Mouse (Mus musculus) heart, embryonic 14.5 days (tissue): ENCODE measurements at regions not wholly inside any gene's neighbourhood (a gene's known extent, or its start where the extent isn't known, plus 50 kb on each side); places are given as distances from the start of the nearest gene placed in this dataset.

Experiments used
- ATAC-seq: fragments of 200-750 bp; cut with Nextera tagmentation; 2 replicates; pipeline ENCODE4 v1.8.0; 2017; ENCODE audit warnings: low read depth, moderate TSS enrichment; ENCODE audit not compliant: insufficient number of reproducible peaks, insufficient read depth, low FRiP score
- H3K27ac ChIP-seq, 2 experiments: fragments of 200-500 bp in 1 of 2; fragments of 300-500 bp in 1 of 2; sonication (generic) in 1 of 2; replicated peaks in 1 of 2; 2 replicates each; pipeline ENCODE4 v1.5.1; 2012 to 2014; ENCODE audit warnings: low read depth in 2 of 2, low read length in 2 of 2, control low read depth in 1 of 2, mild to moderate bottlenecking in 1 of 2, mixed read lengths in 1 of 2; ENCODE audit not compliant: control insufficient read depth in 1 of 2, insufficient read depth in 1 of 2
- H3K27me3 ChIP-seq: fragments of 300-500 bp; sonication (generic); 2 replicates; pipeline ENCODE4 v1.6.1; 2014; ENCODE audit warnings: mild to moderate bottlenecking, low read length, control low read depth; ENCODE audit not compliant: control insufficient read depth, insufficient read depth
- H3K36me3 ChIP-seq: fragments of 300-500 bp; sonication (generic); 2 replicates; pipeline ENCODE4 v1.6.1; 2014; ENCODE audit warnings: mild to moderate bottlenecking, control low read depth, low read length, mixed read lengths; ENCODE audit not compliant: control insufficient read depth, insufficient read depth
- H3K4me1 ChIP-seq, 2 experiments: fragments of 200-500 bp in 1 of 2; fragments of 300-500 bp in 1 of 2; sonication (generic) in 1 of 2; 2 replicates each; pipeline ENCODE4 v1.6.1; 2012 to 2014; ENCODE audit warnings: low read length in 2 of 2, control low read depth in 1 of 2, mixed read lengths in 1 of 2; ENCODE audit not compliant: control insufficient read depth in 2 of 2, insufficient read depth in 2 of 2
- H3K4me2 ChIP-seq: fragments of 300-500 bp; sonication (generic); 2 replicates; pipeline ENCODE4 v1.6.1; 2014; ENCODE audit warnings: mild to moderate bottlenecking, low read length
- H3K4me3 ChIP-seq, 2 experiments: fragments of 200-500 bp in 1 of 2; fragments of 300-500 bp in 1 of 2; sonication (generic) in 1 of 2; 2 replicates each; pipeline ENCODE4 v1.5.1; 2012 to 2014; ENCODE audit warnings: low read length in 2 of 2, mild to moderate bottlenecking in 2 of 2, control low read depth in 1 of 2, low read depth in 1 of 2, moderate library complexity in 1 of 2; ENCODE audit not compliant: control insufficient read depth in 1 of 2, insufficient read depth in 1 of 2
- H3K9ac ChIP-seq: fragments of 300-500 bp; sonication (generic); 2 replicates; pipeline ENCODE4 v1.6.1; 2014; ENCODE audit warnings: mild to moderate bottlenecking, low read length
- H3K9me3 ChIP-seq: fragments of 300-500 bp; sonication (generic); 2 replicates; pipeline ENCODE4 v1.6.1; 2016; ENCODE audit warnings: low read length, control low read depth; ENCODE audit not compliant: control insufficient read depth
- WGBS: fragments of 180-500 bp; shearing (Covaris S2); extraction: QIAGEN DNeasy Blood & Tissue Kit; methylation state at CpG from one replicate; pipeline ENCODE4 v1.1.7; 2014; 5-methylcytosine and 5-hydroxymethylcytosine counted together

DNA sequence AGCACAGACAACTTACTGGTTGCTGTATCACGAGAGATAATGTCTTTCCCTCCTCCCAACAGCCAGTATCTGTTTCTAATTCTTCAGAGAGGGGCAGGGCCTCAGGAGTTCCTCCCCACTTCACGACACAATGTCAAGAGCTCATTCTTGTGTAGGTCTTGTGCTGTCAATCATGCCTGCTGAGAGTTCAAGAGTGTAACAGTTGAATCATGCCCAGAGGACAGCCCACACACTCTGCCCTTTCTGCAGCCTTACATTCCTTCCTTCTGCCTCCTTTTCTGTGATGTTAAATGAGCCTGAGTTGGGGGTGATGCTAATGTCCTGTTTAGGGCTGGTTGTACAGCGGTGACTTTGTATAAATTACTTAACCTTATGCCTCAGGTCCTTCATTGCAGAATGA is 82.7 kb upstream of the Ddhd1 start:
- no peak overlapping the region for H3K9ac ChIP-seq
- no peaks in the 10 kb centered on the region for H3K36me3 ChIP-seq
- H3K27me3 ChIP-seq = no peaks in the 10 kb centered on the region
- peaks cover 4 to 6% of the 10 kb centered on the region in 2 experiments; a peak in 3 of 4 replicates for H3K4me1 ChIP-seq
- no peak for ATAC-seq
- no peak overlapping the region for H3K4me3 ChIP-seq
- H3K27ac ChIP-seq = no peak overlapping the region
- WGBS = 30% methylated on average over 3 of the region's 3 CpGs
- no peaks in the 10 kb centered on the region for H3K9me3 ChIP-seq
- H3K4me2 ChIP-seq = no peak overlapping the region

GRCm38 (mm10) chr14:45746176-45746575 is 88.2 kb upstream of the Ddhd1 start:
- no peak overlapping the region for H3K27ac ChIP-seq
- H3K9me3 ChIP-seq = no peaks in the 10 kb centered on the region
- H3K4me2 ChIP-seq = no peak overlapping the region
- 82% methylated on average over 5 of the region's 5 CpGs for WGBS
- H3K36me3 ChIP-seq = no peaks in the 10 kb centered on the region
- H3K27me3 ChIP-seq = no peaks in the 10 kb centered on the region
- no peak overlapping the region for H3K4me3 ChIP-seq
- no peak overlapping the region for H3K9ac ChIP-seq
- no peak for ATAC-seq
- H3K4me1 ChIP-seq = no peaks in the 10 kb centered on the region

DNA sequence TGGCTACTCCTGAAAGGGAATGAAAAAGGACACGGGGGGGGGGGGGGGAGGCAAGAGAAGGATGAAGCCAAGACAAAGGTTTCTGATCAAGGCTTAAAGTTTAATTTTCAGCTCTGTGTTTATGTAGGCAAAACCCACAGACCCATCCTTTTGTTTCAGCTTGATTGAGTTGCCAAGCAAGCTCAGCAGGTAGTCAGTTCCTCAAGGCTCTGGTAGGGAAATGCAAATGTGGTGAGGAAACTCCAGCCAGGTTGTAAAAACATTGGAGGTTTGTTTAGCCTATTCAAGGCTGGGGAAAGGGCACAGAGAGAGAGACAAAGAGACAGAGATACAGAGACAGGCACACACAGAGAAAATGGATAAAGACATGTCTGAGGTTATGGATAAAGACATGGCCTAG is 99.4 kb upstream of the Ddhd1 start:
- ATAC-seq = no peak
- 13% methylated on average over 1 of the region's 1 CpGs for WGBS
- H3K27ac ChIP-seq = no peak overlapping the region
- H3K9ac ChIP-seq = no peak overlapping the region
- H3K4me2 ChIP-seq = no peak overlapping the region
- no peaks in the 10 kb centered on the region for H3K27me3 ChIP-seq
- H3K36me3 ChIP-seq = no peaks in the 10 kb centered on the region
- H3K4me1 ChIP-seq = no peaks in the 10 kb centered on the region
- H3K4me3 ChIP-seq = no peak overlapping the region
- H3K9me3 ChIP-seq = no peaks in the 10 kb centered on the region

- no peaks in the 10 kb centered on the region for H3K27me3 ChIP-seq
- H3K4me1 ChIP-seq = no peaks in the 10 kb centered on the region
- H3K36me3 ChIP-seq = no peaks in the 10 kb centered on the region
- no peak overlapping the region for H3K4me2 ChIP-seq
- H3K9ac ChIP-seq = no peak overlapping the region
- no peak overlapping the region for H3K4me3 ChIP-seq
- WGBS = 90% methylated on average over 16 of the region's 16 CpGs
- ATAC-seq = no peak
- no peak overlapping the region for H3K27ac ChIP-seq
- H3K9me3 ChIP-seq = no peaks in the 10 kb centered on the region
Observed at GRCm38 (mm10) chr14:45760890-45761680, 103.1 kb upstream of the Ddhd1 start.

DNA sequence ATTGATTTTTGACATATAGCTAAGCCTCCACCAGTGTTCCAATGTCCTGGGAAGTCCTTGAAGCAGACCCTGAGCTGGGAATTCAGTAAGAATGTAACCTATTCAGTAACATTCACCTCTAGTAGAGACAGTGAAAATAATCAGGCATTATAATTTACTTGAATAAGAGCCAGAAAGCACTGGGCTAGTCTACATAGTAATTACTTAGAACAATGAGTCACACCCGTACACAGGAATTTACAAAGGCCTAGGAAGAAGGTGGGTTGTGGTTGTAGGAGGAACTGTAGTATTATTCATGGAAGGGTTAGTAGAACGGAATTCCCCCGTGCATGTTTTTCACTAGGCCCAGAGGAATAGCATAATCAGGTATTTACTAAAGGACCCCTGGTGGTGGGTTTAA is 106.3 kb upstream of the Ddhd1 start:
- no peak overlapping the region for H3K9ac ChIP-seq
- H3K9me3 ChIP-seq = no peaks in the 10 kb centered on the region
- no peak overlapping the region for H3K4me3 ChIP-seq
- ATAC-seq = no peak
- H3K27me3 ChIP-seq = no peaks in the 10 kb centered on the region
- WGBS = 64% methylated on average over 3 of the region's 3 CpGs
- no peaks in the 10 kb centered on the region for H3K4me1 ChIP-seq
- H3K4me2 ChIP-seq = no peak overlapping the region
- H3K36me3 ChIP-seq = no peaks in the 10 kb centered on the region
- H3K27ac ChIP-seq = no peak overlapping the region

DNA sequence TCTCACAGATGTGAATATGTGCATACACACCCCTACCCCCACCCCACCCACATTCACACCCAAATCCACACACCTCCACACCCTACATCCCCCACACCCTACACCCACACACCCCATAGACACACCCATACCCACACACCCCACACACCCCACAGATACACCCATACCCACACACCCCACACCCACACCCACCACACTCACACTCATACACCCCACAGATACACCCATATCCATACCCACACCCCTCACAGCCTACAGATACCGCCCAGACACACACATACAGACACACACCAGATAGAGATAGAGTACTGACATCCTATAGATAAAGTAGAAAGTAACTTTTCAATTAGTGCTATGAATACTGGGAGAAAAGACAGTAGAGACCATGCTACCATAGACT is 108.6 kb upstream of the Ddhd1 start:
- Histone ChIP-seq H3K4me3 (no peak overlapping the region), H3K36me3 (no peaks in the 10 kb centered on the region), H3K27ac (no peak overlapping the region), H3K4me2 (no peak overlapping the region), H3K9me3 (no peaks in the 10 kb centered on the region), H3K4me1 (no peaks in the 10 kb centered on the region), H3K9ac (no peak overlapping the region), H3K27me3 (no peaks in the 10 kb centered on the region)
- no peak for ATAC-seq
- WGBS = 73% methylated on average over 1 of the region's 1 CpGs

DNA sequence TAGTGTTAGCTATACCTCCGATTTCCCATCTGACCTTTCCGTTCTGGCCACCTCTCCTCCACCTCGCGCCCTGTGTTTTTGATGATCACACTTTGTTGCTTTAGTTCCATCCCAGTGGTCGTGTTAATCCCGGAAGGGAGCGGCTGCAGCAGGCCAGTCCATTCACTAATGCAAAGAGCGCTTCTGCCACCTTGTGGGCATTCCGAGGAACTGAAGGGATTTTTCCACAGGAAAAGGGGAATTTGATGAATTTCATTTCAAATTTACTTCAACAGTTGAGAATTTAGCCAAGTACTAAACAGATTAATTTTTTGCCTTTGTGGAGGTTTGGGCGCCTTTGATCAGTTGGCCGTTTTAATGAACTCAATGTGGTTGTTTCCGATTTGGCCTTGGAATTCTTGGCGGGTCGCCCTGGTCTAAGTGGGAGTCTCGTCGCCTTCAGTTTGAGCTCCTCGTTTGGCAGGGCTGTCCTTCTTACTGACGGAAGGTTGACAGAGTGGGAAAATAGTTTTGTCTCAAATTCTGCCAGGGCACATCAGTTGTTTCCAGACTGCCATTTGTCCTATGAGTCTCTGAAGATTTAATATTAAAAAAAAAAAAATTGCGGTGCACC is 114.8 kb upstream of the Ddhd1 start:
- Histone ChIP-seq H3K4me1 (peaks cover 0 to 6% of the 10 kb centered on the region in 2 experiments; a peak in 1 of 4 replicates), H3K27ac (no peak overlapping the region), H3K9me3 (no peaks in the 10 kb centered on the region), H3K27me3 (no peaks in the 10 kb centered on the region), H3K4me3 (peak overlapping the region; percentile 26 to 28; a peak in 3 of 4 replicates), H3K9ac (no peak overlapping the region), H3K36me3 (no peaks in the 10 kb centered on the region), H3K4me2 (peak overlapping the region; percentile 69)
- ATAC-seq = peak; percentile 64; the same call in 1 of the 2 replicates
- 11% methylated on average over 19 of the region's 19 CpGs for WGBS
